Mouse (Mus musculus) myocyte (in vitro differentiated cells): ENCODE data around the gene Wfikkn2. TPM values are rescaled to one million over a fixed set of nuclear protein-coding genes. Genes with fewer than 3 reads are reported as not detected.

ENCODE experiments used
- H3K27me3 ChIP-seq: one replicate; pipeline ENCODE4 v1.6.1; 2011; ENCODE audit not compliant: control insufficient read depth, insufficient read depth, insufficient read length
- H3K36me3 ChIP-seq: one replicate; pipeline ENCODE4 v1.6.1; 2011; ENCODE audit not compliant: control insufficient read depth, insufficient read depth
- H3K4me2 ChIP-seq: one replicate; pipeline ENCODE4 v1.6.1; 2011; ENCODE audit warnings: low read depth, control low read depth
- H3K4me3 ChIP-seq: one replicate; pipeline ENCODE4 v1.5.1; 2011; ENCODE audit warnings: mild to moderate bottlenecking, control low read depth, moderate library complexity
- H3K79me2 ChIP-seq: one replicate; pipeline ENCODE4 v1.6.1; 2011; ENCODE audit not compliant: control insufficient read depth, insufficient read depth
- H3ac ChIP-seq: one replicate; pipeline ENCODE4 v1.6.1; 2011; ENCODE audit not compliant: control insufficient read depth, insufficient read length
- CEBPB ChIP-seq: IDR thresholded peaks from 2 replicates; pipeline ENCODE4 v1.6.1; 2011; ENCODE audit warnings: mild to moderate bottlenecking, moderate library complexity; ENCODE audit not compliant: poor library complexity, insufficient read depth, severe bottlenecking
- E2F4 ChIP-seq: IDR thresholded peaks from one replicate; pipeline ENCODE4 v1.6.1; 2011; ENCODE audit warnings: mild to moderate bottlenecking, control low read depth, moderate library complexity; ENCODE audit not compliant: insufficient read depth
- MAX ChIP-seq: IDR thresholded peaks from one replicate; pipeline ENCODE4 v1.6.1; 2011; ENCODE audit warnings: low read depth, mild to moderate bottlenecking, control low read depth
- MYOD1 ChIP-seq, 3 experiments: IDR thresholded peaks; one replicate each; pipeline ENCODE4 v1.6.1; 2011; ENCODE audit warnings: control low read depth in 2 of 3, low read depth in 2 of 3, mild to moderate bottlenecking in 2 of 3, moderate library complexity in 1 of 3; ENCODE audit not compliant: insufficient read length in 2 of 3, control insufficient read depth in 1 of 3
- MYOG ChIP-seq, 3 experiments: IDR thresholded peaks; one replicate each; pipeline ENCODE4 v1.6.1; 2011; ENCODE audit warnings: control low read depth in 2 of 3, low read depth in 2 of 3, mild to moderate bottlenecking in 2 of 3; ENCODE audit not compliant: insufficient read length in 2 of 3, control insufficient read depth in 1 of 3, insufficient read depth in 1 of 3
- POLR2A ChIP-seq: IDR thresholded peaks from one replicate; pipeline ENCODE4 v1.6.1; 2011; ENCODE audit warnings: low read depth, mild to moderate bottlenecking, control low read depth, moderate library complexity; ENCODE audit not compliant: insufficient read length
- POLR2AphosphoS2 ChIP-seq: IDR thresholded peaks from one replicate; pipeline ENCODE4 v1.6.1; 2011; ENCODE audit warnings: low read depth, control low read depth; ENCODE audit not compliant: insufficient read length
- REST ChIP-seq: IDR thresholded peaks from one replicate; pipeline ENCODE4 v1.6.1; 2011; ENCODE audit warnings: mild to moderate bottlenecking, control low read depth, moderate library complexity; ENCODE audit not compliant: insufficient read depth, insufficient read length
- SRF ChIP-seq: IDR thresholded peaks from one replicate; pipeline ENCODE4 v1.6.1; 2011; ENCODE audit warnings: low read depth; ENCODE audit not compliant: control insufficient read depth, insufficient read length
- TCF12 ChIP-seq: IDR thresholded peaks from one replicate; pipeline ENCODE4 v1.6.1; 2011; ENCODE audit warnings: mild to moderate bottlenecking, control low read depth; ENCODE audit not compliant: poor library complexity, insufficient read depth, severe bottlenecking
- TCF3 ChIP-seq: IDR thresholded peaks from one replicate; pipeline ENCODE4 v1.6.1; 2011; ENCODE audit warnings: low read depth, control low read depth; ENCODE audit not compliant: insufficient read length
- USF1 ChIP-seq: IDR thresholded peaks from one replicate; pipeline ENCODE4 v1.6.1; 2011; ENCODE audit warnings: low read depth, mild to moderate bottlenecking, control low read depth, moderate library complexity
- polyA plus RNA-seq: library from polyadenylated mRNA; unstranded; fragments of >200 nt; fragmentation: generic; extraction: Trizol; gene quantifications from one replicate; pipeline ENCODE4 v1.2.1, GENCODE M21; 2012; ENCODE audit warnings: missing spikeins

Gene Wfikkn2
- polyA plus RNA-seq, 1 experiment: 0.80 TPM

DNA sequence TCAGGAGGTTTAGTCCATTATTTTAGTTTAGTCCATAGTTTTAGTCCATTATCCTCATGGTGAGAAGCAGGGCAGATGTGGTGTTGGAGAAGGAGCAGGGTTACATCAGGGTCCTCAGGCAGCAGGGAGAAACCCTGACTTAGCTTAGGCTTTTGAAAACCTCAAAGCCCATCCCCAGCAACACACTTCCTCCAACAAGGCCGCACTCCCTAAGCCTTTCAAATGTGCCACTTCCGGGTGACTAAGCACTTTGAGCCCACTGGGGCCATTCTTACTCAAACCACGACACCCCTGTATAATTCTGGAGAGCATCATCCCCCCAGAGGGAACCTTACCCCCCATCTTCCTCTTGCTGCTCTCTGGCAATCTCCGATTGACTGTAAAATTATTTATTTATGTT, 14.0 kb upstream of the Wfikkn2 start:
- TF ChIP-seq POLR2AphosphoS2: no peak
- TF ChIP-seq CEBPB: no peak
- TF ChIP-seq MYOG (IDR thresholded peaks at IDR 0.05; ENCODE audit: control insufficient read depth in 1 of 3, insufficient read depth in 1 of 3, insufficient read length in 2 of 3, low read depth in 2 of 3): no peak
- no peak for TF ChIP-seq TCF12
- TF ChIP-seq MYOD1 (IDR thresholded peaks at IDR 0.05; ENCODE audit: control insufficient read depth in 1 of 3, insufficient read length in 2 of 3, low read depth in 2 of 3): no peak
- no peak for TF ChIP-seq E2F4
- no peak for TF ChIP-seq USF1
- TF ChIP-seq POLR2A: no peak
- no peak for TF ChIP-seq REST
- TF ChIP-seq SRF: no peak
- no peak for TF ChIP-seq MAX
- no peak for TF ChIP-seq TCF3
- no peaks in the 10 kb centered on the region for H3K79me2 ChIP-seq
- H3K36me3 ChIP-seq: no peaks in the 10 kb centered on the region
- no peaks in the 10 kb centered on the region for H3K27me3 ChIP-seq
- no peak overlapping the region for H3K4me2 ChIP-seq
- H3K4me3 ChIP-seq: no peak overlapping the region
- H3ac ChIP-seq: no peak overlapping the region

DNA sequence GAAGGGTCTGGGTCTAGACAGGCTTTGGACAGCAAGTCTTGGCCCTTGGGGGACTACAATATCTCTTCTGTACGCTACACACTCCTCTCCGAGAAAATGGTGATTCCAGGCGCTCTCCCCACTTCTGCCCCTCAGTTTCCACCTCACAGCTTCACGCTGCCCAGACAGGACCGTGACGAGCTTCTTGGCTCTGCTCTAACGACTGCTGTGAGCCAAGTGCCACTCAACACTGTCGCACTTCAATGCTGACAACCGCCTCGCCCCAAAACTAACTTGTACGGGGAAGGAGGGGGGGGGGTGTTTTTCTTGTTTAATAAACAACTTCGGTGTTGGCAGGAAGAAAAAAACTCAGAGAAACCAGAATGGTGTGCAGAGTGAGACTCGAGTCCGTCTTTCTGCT, 12.2 kb upstream of the Wfikkn2 start:
- H3K27me3 ChIP-seq: no peaks in the 10 kb centered on the region
- H3K4me3 ChIP-seq: no peak overlapping the region
- TF ChIP-seq SRF: no peak
- TF ChIP-seq TCF3: no peak
- TF ChIP-seq E2F4: no peak
- no peak for TF ChIP-seq MYOD1 (IDR thresholded peaks at IDR 0.05; ENCODE audit: control insufficient read depth in 1 of 3, insufficient read length in 2 of 3, low read depth in 2 of 3)
- TF ChIP-seq TCF12: no peak
- no peak for TF ChIP-seq USF1
- no peak for TF ChIP-seq POLR2AphosphoS2
- TF ChIP-seq CEBPB: no peak
- TF ChIP-seq MAX: no peak
- no peak for TF ChIP-seq MYOG (IDR thresholded peaks at IDR 0.05; ENCODE audit: control insufficient read depth in 1 of 3, insufficient read depth in 1 of 3, insufficient read length in 2 of 3, low read depth in 2 of 3)
- no peak for TF ChIP-seq POLR2A
- TF ChIP-seq REST: no peak
- no peaks in the 10 kb centered on the region for H3K79me2 ChIP-seq
- no peak overlapping the region for H3ac ChIP-seq
- H3K36me3 ChIP-seq: no peaks in the 10 kb centered on the region
- H3K4me2 ChIP-seq: no peak overlapping the region

DNA sequence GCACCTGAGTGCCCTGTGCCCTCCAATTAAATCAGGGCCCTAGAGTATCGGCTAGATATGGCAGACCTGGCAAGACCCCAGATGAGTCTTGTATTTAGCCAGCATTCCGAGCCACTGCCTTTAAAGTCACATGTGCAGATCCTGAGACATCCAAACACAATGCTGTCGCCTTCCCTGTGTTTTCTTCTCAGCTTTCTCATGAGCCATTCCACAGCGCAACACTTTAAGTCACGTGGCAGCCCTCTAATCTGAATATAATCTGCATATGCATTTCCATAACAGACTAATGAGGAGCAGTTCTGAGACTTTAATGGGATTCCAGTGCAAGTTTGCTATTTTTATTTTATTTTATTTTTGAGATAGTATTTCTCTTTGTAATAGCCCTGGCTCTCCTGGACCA, 9.9 kb upstream of the Wfikkn2 start:
- Histone ChIP-seq H3K36me3 (no peaks in the 10 kb centered on the region), H3K79me2 (no peaks in the 10 kb centered on the region), H3K4me3 (no peak overlapping the region), H3K27me3 (no peaks in the 10 kb centered on the region), H3ac (no peak overlapping the region), H3K4me2 (no peak overlapping the region)
- TF ChIP-seq REST (no peak), E2F4 (no peak), USF1 (no peak), TCF12 (no peak), MYOD1 (IDR thresholded peaks at IDR 0.05; ENCODE audit: control insufficient read depth in 1 of 3, insufficient read length in 2 of 3, low read depth in 2 of 3) (no peak), CEBPB (no peak), MYOG (IDR thresholded peaks at IDR 0.05; ENCODE audit: control insufficient read depth in 1 of 3, insufficient read depth in 1 of 3, insufficient read length in 2 of 3, low read depth in 2 of 3) (no peak), POLR2AphosphoS2 (no peak)

DNA sequence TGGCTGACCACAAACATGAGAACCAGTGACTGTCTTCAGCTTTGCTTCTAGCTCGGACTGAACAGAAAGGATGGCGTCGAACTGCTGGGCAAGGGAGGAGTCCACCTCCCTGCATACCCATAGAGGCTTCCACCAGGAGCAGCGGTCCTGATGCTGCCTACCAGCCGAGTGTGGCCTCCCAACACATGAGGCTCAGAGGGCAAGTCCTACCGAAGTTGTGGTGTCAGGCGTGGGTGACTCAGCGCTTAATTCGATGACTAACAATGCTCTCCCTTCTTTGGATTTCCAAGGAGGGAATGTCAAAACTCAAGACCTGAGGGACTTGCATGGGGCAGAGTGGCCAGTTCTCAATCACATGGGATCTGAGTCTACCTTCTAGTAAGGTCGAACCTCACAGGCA, 7.9 kb upstream of the Wfikkn2 start:
- H3K4me3 ChIP-seq: no peak overlapping the region
- H3K27me3 ChIP-seq: no peaks in the 10 kb centered on the region
- no peaks in the 10 kb centered on the region for H3K36me3 ChIP-seq
- H3K79me2 ChIP-seq: no peaks in the 10 kb centered on the region
- peak in 1 of 3 experiments; percentile 6 for TF ChIP-seq MYOD1 (IDR thresholded peaks at IDR 0.05; ENCODE audit: control insufficient read depth in 1 of 3, insufficient read length in 2 of 3, low read depth in 2 of 3)
- no peak for TF ChIP-seq MYOG (IDR thresholded peaks at IDR 0.05; ENCODE audit: control insufficient read depth in 1 of 3, insufficient read depth in 1 of 3, insufficient read length in 2 of 3, low read depth in 2 of 3)
- no peak overlapping the region for H3ac ChIP-seq
- peak overlapping the region; percentile 51 for H3K4me2 ChIP-seq

DNA sequence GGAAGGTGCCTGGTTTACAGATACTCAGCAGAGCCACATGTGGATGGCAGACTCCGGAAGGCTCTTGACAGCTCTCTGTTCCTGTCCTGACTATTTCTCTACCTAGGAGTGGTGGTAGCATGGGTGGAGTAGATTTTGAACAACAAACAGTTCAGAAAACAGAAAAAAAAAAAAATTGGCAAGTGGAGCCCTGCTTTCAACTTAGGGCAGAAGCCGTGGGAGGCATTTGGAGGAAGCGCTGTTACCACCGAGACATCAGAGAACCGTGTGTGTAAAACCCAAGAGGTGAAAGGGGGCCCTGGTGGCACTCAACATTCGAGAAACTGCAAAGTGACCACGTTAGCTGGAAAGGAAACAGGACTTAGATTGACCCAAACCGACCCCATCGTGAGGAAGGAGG, 7.4 kb upstream of the Wfikkn2 start:
- Histone ChIP-seq H3K79me2 (no peaks in the 10 kb centered on the region), H3K27me3 (no peaks in the 10 kb centered on the region), H3K4me2 (peak overlapping the region; percentile 51), H3ac (no peak overlapping the region), H3K36me3 (no peaks in the 10 kb centered on the region), H3K4me3 (no peak overlapping the region)
- TF ChIP-seq POLR2A (no peak), TCF12 (no peak), REST (no peak), MAX (no peak), POLR2AphosphoS2 (no peak), E2F4 (no peak), USF1 (no peak), MYOG (IDR thresholded peaks at IDR 0.05; ENCODE audit: control insufficient read depth in 1 of 3, insufficient read depth in 1 of 3, insufficient read length in 2 of 3, low read depth in 2 of 3) (no peak), TCF3 (no peak), MYOD1 (IDR thresholded peaks at IDR 0.05; ENCODE audit: control insufficient read depth in 1 of 3, insufficient read length in 2 of 3, low read depth in 2 of 3) (no peak), SRF (no peak), CEBPB (no peak)
